Mouse (Mus musculus) hindbrain, embryonic 16.5 days (tissue): ENCODE measurements around the gene Mob4. TPM values are rescaled to one million over a fixed set of nuclear protein-coding genes. Genes with fewer than 3 reads are reported as not detected.
A peak's percentile ranks its signal among the peaks of the same experiment; 100 is the strongest.

Source experiments
- ATAC-seq: fragments of 200-750 bp; cut with Nextera tagmentation; 2 replicates; pipeline ENCODE4 v1.8.0; 2017; ENCODE audit warnings: moderate TSS enrichment, moderate library complexity
- H3K27ac ChIP-seq: fragments of 300-500 bp; sonication (generic); 2 replicates; pipeline ENCODE4 v1.5.1; 2014; ENCODE audit warnings: low read depth, mild to moderate bottlenecking, control low read depth, low read length, moderate library complexity
- H3K27me3 ChIP-seq: fragments of 300-500 bp; sonication (generic); replicated peaks from 2 replicates; pipeline ENCODE4 v1.6.1; 2014; ENCODE audit warnings: low read length; ENCODE audit not compliant: control insufficient read depth, insufficient read depth
- H3K36me3 ChIP-seq: fragments of 300-500 bp; sonication (generic); 2 replicates; pipeline ENCODE4 v1.6.1; 2014; ENCODE audit warnings: mild to moderate bottlenecking, low read length, moderate library complexity, mixed read lengths; ENCODE audit not compliant: control insufficient read depth, insufficient read depth
- H3K4me1 ChIP-seq: fragments of 300-500 bp; sonication (generic); 2 replicates; pipeline ENCODE4 v1.6.1; 2014; ENCODE audit warnings: low read depth, low read length; ENCODE audit not compliant: control insufficient read depth, insufficient read depth
- H3K4me2 ChIP-seq: fragments of 300-500 bp; sonication (generic); 2 replicates; pipeline ENCODE4 v1.6.1; 2014; ENCODE audit warnings: mild to moderate bottlenecking, low read length, control low read depth, moderate library complexity
- H3K4me3 ChIP-seq: fragments of 300-500 bp; sonication (generic); 2 replicates; pipeline ENCODE4 v1.5.1; 2014; ENCODE audit warnings: mild to moderate bottlenecking, low read length, control low read depth, moderate library complexity
- H3K9ac ChIP-seq: fragments of 300-500 bp; sonication (generic); 2 replicates; pipeline ENCODE4 v1.6.1; 2014; ENCODE audit warnings: low read depth, mild to moderate bottlenecking, control low read depth, low read length, moderate library complexity
- H3K9me3 ChIP-seq: fragments of 300-500 bp; sonication (generic); 2 replicates; pipeline ENCODE4 v1.6.1; 2014; ENCODE audit warnings: mild to moderate bottlenecking, low read length, moderate library complexity; ENCODE audit not compliant: control insufficient read depth
- WGBS: fragments of 180-500 bp; shearing (Covaris S2); extraction: QIAGEN DNeasy Blood & Tissue Kit; methylation state at CpG from one replicate; pipeline ENCODE4 v1.1.7; 2014; 5-methylcytosine and 5-hydroxymethylcytosine counted together
- polyA plus RNA-seq: library from polyadenylated mRNA; unstranded; fragments of >200 nt; fragmentation: Nextera tagmentation; extraction: Ambion mirVana; gene quantifications from 2 replicates; pipeline ENCODE4 v1.2.1, GENCODE M21; 2015

The Mob4 gene
- polyA plus RNA-seq, 1 experiment from 2014 or later: 158 TPM

DNA sequence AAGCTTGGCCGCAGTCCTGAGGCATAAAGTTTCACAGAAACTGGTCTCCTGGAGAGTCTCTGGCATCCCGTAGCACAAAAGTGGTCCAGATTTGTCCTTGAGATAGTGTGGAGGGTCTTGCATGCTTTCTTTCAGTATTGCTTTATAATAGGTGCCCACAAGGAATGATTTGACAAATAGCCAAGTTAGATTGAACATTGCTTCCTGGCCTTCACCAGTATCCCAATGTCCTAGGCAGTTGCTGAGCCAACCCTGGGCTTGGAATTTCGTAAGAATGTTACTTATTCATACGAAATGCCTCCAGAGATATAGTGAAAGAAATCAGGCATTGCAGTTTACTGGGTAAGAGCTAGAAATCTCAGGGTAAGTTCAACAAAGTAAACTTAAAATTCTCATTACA lies 37.6 kb downstream of the Mob4 start:
- WGBS: 97% methylated on average over 4 of the region's 4 CpGs
- no peak for ATAC-seq
- no peaks in the 10 kb centered on the region; the same call in 1 of the 2 replicates for H3K36me3 ChIP-seq

DNA sequence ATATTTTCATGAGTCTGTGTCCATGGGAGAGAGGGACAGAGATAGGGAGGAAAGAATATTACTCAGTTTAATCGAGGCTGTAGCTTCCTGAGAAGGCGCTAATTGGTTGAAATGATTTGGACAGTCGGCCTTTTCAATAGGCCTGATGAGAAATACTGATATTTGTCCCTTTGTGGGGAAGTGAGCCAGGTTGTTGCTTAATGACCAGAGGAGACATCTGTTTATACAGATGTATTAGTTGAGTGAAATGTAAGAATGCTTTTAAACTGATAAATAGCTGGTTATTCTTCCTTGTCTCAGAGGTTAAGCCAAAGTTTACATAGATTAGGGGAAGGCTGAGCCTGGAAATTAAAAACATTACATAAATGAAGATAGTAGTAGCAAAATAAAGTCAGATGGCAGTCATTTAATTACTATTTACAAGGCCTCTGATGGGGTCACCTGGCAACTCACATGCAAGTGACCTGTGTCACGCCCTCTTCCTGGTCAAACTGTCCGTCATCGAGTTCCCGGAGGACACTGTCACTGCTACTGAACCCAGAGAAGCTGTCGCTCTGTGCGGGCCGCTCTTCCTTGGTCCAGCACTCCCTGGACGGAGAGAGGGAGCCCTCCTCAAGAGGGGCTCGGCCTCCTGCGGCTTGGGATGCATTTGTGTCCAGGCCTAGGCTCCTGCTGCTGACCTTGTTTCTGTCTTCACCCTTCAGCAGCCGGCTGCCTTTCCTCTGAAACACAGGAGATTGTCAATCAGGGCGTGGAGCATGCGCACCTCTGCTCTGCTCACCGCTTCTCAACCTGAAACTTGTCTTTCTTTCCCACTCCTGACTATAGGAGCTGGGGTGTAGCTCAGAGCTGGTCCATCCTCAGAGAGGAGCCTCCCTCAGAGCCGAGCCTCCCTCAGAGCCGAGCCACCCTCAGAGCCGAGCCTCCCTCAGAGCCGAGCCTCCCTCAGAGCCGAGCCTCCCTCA lies 40.6 kb downstream of the Mob4 start:
- Histone ChIP-seq H3K4me1 (no peaks in the 10 kb centered on the region), H3K27me3 (no peaks in the 10 kb centered on the region), H3K4me3 (peak overlapping the region; percentile 5), H3K36me3 (no peaks in the 10 kb centered on the region; the same call in 1 of the 2 replicates), H3K4me2 (peak overlapping the region; percentile 44), H3K9ac (0 out of 2 replicates have a peak overlapping the region, but pooled peaks have one; percentile 31), H3K27ac (no peak overlapping the region), H3K9me3 (peaks cover 2% of the 10 kb centered on the region; the same call in 1 of the 2 replicates)
- WGBS: 69% methylated on average over 22 of the region's 22 CpGs
- peak; percentile 48; the same call in 1 of the 2 replicates for ATAC-seq

More for the DNA sequence above, 37.6 kb downstream of the Mob4 start:
- H3K4me1 ChIP-seq: no peaks in the 10 kb centered on the region
- H3K4me2 ChIP-seq: no peak overlapping the region
- H3K9ac ChIP-seq: no peak overlapping the region
- H3K27ac ChIP-seq: no peak overlapping the region
- no peak overlapping the region for H3K4me3 ChIP-seq
- no peaks in the 10 kb centered on the region for H3K27me3 ChIP-seq
- peaks cover 2% of the 10 kb centered on the region; the same call in 1 of the 2 replicates for H3K9me3 ChIP-seq

DNA sequence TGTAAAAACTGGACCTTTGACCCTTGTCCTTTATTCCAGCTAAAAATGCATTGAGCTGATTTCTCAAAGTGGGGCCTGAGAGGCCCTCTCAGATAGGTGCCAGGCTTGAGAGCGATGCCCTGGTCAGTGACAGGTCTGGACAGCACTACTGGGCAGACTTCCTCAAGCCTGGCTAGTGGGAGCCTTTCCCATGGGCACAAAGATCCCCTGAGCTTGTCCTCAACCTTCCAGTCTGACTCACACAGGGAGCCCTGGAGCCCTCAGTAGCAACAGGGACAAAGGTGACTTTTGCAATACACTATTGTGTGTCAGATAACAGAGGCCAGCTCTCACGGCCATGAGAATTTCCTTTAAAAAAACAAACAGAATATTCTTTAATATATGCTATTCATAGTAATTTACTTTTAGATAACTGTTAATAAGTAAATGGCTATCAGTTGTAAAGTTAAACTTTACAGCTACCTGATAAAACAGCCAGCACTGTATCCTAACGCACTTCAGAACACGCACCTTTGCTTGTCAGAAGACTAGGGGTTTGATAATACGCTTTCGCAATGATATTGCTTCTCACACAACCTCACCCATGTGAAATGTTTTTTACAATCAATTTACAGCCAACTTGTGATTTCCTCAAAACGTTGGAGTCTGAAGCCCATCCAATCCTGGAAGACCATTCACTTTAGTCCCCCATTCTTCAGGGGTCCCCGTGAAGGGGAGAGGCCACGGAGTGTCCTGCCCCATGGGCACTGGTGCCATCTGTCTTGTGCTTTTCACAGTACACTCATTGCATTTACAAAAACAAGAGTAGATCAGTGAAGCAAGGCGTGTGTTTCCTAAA lies 42.9 kb downstream of the Mob4 start:
- no peak overlapping the region for H3K27ac ChIP-seq
- no peaks in the 10 kb centered on the region for H3K4me1 ChIP-seq
- H3K9ac ChIP-seq: no peak overlapping the region
- H3K27me3 ChIP-seq: no peaks in the 10 kb centered on the region
- WGBS: 80% methylated on average over 10 of the region's 10 CpGs
- no peaks in the 10 kb centered on the region; the same call in 1 of the 2 replicates for H3K36me3 ChIP-seq
- no peak overlapping the region for H3K4me3 ChIP-seq
- peaks cover 2% of the 10 kb centered on the region; the same call in 1 of the 2 replicates for H3K9me3 ChIP-seq
- no peak for ATAC-seq
- no peak overlapping the region for H3K4me2 ChIP-seq

DNA sequence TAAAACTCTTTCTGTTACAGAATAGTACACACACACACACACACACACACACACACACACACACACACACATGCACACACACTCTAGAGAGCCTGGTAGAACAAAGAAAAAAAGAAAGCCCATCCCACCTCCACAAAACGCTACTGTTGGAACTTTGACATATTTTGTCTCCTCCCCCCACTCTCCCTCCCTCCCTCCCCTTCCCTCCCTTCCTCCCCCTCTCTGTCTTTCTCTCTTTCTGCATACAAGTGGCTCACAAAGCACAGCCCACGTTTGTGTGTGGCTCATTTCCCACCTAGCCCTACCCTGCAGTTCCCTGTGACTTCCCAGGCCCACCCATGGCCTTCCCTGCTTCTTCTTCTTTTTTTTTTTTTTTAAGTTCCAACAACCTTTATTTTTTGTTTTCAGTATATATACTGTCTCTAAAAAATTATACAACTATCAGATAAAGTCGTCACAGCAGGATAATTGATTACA lies 43.6 kb downstream of the Mob4 start:
- no peak overlapping the region for H3K9ac ChIP-seq
- no peaks in the 10 kb centered on the region for H3K9me3 ChIP-seq
- no peak overlapping the region for H3K4me3 ChIP-seq
- no peak for ATAC-seq
- no peak overlapping the region for H3K4me2 ChIP-seq
- 34% methylated on average over 3 of the region's 3 CpGs for WGBS
- H3K27me3 ChIP-seq: no peaks in the 10 kb centered on the region
- H3K4me1 ChIP-seq: no peaks in the 10 kb centered on the region
- no peaks in the 10 kb centered on the region for H3K36me3 ChIP-seq
- no peak overlapping the region for H3K27ac ChIP-seq

DNA sequence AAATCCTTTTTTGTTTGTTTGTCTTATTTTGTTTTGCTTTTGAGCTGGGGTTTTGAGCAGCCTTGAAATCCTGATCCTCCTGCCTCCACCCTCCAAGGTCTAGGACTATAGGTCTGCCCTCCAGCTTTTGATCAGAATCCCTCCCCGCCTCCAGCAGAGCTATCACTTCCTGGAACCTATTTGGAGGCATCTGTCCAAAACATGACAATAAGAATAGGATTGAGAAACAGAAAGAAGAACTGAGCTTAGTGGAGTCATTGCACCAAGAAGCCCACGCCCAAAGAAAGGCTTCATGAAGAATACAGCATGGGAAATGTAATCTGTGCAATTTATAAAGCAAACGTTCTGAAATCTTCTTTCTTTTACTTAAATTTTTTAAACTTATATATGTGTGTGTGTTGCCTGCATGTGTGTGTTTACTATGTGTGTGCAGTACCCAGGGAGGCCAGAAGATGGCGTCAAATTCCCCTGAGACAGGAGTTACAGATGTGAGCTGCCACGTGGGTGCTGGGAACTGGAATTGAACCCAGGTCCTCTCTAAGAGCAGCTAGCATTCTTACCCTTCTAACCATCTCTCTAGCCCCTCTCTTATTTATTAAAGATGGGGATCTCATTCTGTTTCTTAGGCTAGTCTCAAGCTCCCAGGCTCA lies 49.0 kb downstream of the Mob4 start:
- Histone ChIP-seq H3K4me3 (no peak overlapping the region), H3K9me3 (peaks cover 3% of the 10 kb centered on the region; the same call in 1 of the 2 replicates), H3K27ac (no peak overlapping the region), H3K4me2 (no peak overlapping the region), H3K4me1 (no peaks in the 10 kb centered on the region), H3K27me3 (no peaks in the 10 kb centered on the region), H3K36me3 (0 out of 2 replicates have a peak, but pooled peaks cover 4% of the 10 kb centered on the region), H3K9ac (no peak overlapping the region)
- WGBS: 91% methylated on average over 5 of the region's 5 CpGs
- no peak for ATAC-seq

DNA sequence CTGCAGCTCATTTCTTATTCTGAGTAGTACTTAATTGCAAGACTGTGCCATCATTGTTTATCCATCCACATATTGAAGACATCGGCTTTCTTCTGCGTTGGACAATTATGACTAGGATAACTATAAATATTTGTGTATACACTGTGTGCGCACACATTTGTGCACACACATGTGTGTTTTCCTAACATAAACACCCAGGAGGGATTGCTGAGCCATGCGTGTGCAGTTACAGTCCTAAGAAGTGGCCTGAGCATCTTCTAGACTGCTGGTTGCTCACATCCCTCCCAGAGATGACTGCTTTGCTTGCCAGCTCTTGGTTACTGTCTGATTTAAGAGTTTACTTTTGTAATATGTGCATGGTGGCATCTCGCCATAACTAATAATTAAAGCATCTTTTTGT lies 51.4 kb downstream of the Mob4 start:
- no peak overlapping the region for H3K4me3 ChIP-seq
- H3K4me1 ChIP-seq: no peaks in the 10 kb centered on the region
- ATAC-seq: no peak
- no peaks in the 10 kb centered on the region for H3K27me3 ChIP-seq
- no peak overlapping the region for H3K4me2 ChIP-seq
- WGBS: 90% methylated on average over 5 of the region's 5 CpGs
- H3K9me3 ChIP-seq: peaks cover 3% of the 10 kb centered on the region; the same call in 1 of the 2 replicates
- H3K9ac ChIP-seq: no peak overlapping the region
- H3K36me3 ChIP-seq: 0 out of 2 replicates have a peak, but pooled peaks cover 4% of the 10 kb centered on the region
- no peak overlapping the region for H3K27ac ChIP-seq

DNA sequence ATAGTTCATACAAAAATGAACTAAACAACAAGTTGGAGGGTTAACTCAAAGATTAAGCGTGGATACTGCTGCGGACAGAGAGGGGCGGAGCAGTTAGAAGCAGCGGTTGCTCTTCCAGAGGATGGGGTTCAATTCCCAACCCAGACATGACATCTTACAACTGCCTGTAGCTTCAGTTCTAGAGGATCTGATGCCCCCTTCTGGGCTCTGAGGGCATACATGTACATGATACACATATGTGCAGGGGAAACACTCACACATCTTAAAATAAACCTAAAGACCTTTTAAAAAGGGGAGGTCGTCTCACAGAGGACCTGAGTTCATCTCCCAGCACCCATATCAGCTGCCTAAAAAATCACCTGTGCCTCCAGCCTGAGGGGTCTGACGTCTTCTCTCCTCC lies 54.7 kb downstream of the Mob4 start:
- Histone ChIP-seq H3K9ac (no peak overlapping the region), H3K4me3 (no peak overlapping the region), H3K4me2 (no peak overlapping the region), H3K27ac (no peak overlapping the region), H3K4me1 (no peaks in the 10 kb centered on the region), H3K27me3 (no peaks in the 10 kb centered on the region), H3K36me3 (no peaks in the 10 kb centered on the region), H3K9me3 (no peaks in the 10 kb centered on the region)
- ATAC-seq: no peak
- WGBS: 85% methylated on average over 6 of the region's 6 CpGs

DNA sequence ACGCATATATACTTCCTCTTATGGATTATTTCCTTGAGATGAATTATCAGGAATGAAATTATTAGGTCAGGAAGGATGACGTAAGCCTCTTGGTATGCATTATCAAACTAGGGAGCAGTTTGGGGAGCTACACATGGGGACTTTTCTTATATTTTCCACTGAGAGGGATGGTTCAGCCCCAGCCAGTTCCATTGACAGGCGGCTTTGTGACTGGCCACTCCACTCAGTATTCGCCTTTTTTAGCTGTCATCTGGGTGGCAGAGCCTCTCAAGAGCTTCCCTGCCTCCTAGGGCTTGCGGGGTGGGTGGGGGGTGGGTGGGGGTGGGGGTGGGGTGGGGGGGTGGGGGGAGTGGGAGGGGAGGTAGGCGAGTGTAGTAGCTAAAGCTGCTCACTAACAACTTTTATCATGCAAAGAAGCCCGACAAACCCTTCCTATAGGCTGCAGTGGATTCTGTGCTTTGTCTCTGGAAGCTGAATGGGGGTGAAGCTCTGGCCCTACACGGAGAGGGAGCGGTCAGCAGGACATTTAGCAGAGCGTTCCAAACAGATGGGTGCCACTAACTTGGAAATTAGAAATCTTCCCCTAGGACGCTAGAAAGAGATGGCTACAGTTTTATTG lies 55.7 kb downstream of the Mob4 start:
- no peaks in the 10 kb centered on the region for H3K36me3 ChIP-seq
- H3K27ac ChIP-seq: no peak overlapping the region
- ATAC-seq: no peak
- no peak overlapping the region for H3K4me3 ChIP-seq
- no peaks in the 10 kb centered on the region for H3K4me1 ChIP-seq
- no peak overlapping the region for H3K4me2 ChIP-seq
- no peaks in the 10 kb centered on the region for H3K27me3 ChIP-seq
- WGBS: 20% methylated on average over 11 of the region's 11 CpGs
- no peaks in the 10 kb centered on the region for H3K9me3 ChIP-seq
- no peak overlapping the region for H3K9ac ChIP-seq
